Mouse (Mus musculus) adrenal gland (tissue): ENCODE data around the gene B230118H07Rik.

Source experiments
- intact Hi-C: fragments of 180-260 bp; cut with DNase I; formaldehyde crosslinking; loops from one replicate; pipeline ENCODE4 v1.15.1; 2025

B230118H07Rik gene

DNA sequence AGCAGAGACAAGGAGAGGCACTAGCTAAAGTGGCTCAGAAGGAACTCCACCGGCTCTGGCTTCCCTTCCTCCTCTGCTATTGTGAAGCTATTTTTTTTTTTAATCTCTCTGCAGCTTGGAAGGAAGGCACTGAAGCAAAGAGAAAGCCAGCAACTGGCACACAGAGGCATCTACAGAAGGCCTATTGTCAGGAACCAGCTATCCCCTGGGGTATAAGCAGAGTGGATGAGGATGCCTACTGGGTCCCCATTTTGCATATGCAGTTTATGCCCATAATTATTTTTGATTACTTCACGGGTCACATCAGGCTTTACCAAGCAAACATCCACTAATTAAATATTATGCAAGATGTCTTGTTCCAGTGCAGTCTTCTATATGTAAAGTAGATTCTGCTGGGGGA lies 115.6 kb downstream of the B230118H07Rik start:
- intact Hi-C loops, result no loop called here

DNA sequence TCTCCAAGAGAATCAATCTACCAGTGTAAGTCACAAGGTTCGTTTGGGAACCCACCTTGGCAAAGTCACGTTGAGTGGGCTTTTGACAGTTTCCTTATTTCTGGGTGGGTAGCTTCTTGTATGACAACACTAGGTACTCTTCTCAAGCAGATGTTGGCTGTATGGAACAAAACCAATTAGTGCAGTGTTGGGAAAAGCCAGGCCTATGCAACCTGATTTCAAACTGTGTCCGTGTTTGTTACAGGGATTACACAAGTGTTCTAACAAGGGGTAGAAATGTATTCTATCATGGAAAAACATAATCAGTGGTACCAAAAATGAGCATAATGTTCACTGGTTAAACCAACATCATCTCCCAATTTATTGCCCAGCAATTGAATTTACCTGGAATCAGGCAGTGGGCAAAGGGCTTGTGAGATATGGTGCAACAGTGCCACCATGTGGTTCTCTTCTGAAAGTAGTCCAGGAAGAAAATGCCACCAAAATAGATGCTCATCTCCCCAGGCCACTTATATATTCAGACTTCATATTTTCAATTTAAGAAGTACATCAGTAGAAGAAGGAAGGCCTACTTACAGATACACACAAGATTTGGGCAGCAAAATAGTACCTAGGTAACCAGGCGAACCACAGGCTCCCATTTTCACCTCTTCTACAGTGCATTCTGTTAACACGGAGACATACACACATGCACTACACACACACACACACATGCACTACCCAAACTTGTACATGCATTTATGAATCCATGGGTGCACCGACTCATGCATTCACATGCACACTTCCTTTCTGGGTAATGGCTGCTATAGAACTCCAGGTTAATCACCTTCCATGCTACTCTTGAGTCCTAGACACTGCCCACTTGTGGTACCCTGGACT lies 123.6 kb downstream of the B230118H07Rik start:
- intact Hi-C loops, result loop anchor here (5.0 kb wide), 1 partner anchor 53 kb away; no protein-coding TSS in a partner anchor

DNA sequence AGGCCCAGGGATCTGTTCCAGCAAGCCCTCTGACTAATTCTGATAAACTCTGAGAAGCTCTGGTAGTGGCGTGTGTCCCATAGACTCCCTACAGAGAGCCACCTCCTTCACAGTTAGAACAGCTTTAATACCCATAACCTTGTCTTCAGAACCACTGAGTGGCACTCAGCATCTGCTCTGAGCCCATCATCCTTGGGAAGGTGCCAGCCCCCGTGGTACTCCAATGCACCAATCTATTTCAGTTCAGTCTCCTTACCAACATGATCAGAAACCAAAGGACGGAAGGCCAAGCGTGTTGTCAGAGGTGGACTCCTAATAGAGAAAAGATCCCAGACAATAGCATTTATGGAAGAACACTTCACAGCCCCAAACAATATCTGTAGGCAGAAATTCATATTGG lies 124.2 kb downstream of the B230118H07Rik start:
- intact Hi-C loops, result loop anchor here (5.0 kb wide), 1 partner anchor 53 kb away; no protein-coding TSS in a partner anchor

DNA sequence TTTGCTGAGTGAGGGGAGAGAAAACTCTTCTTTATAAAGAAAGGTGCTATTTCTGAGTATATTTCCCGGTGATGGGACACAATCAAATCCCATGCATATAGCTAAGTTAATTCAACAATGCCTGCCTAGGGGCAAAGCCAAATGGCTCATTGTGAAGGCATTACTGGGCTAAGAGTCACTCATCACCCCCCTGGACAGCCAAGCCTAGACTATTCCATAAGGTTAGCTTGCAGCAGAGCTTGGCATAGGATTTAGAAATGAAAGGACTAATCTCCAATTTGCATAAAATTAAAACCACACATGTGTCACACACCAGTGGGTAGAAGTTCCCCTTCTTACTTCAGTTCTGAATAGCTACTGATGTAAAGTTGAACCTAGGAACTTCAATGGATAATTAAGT lies 128.8 kb downstream of the B230118H07Rik start:
- intact Hi-C loops, result no loop called here

DNA sequence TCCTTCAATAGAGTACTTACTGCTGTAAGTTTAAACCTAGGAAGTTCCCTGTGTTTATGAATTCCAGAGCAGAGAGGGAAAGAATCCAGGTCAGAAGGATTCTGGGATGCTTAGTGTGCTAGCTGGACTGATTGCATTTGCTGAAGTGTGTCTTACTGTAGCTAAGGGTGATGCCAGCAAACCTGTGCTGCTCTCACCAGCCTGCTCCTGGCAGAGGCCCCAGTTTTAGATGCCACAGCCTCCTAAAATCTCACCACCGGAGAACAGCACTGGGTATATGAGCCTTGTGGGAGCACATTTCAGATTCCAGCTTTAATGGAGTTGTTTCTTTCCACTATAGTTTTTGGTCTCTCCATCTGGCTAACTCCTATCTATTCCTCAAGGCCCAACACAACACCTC lies 129.4 kb downstream of the B230118H07Rik start:
- intact Hi-C loops, result no loop called here
